Mouse (Mus musculus): Measurements from ENCODE around the gene Clca4a.
"Not testable (repeated sequence)": the region's sequence is repeated elsewhere in the genome, so short reads cannot be mapped to it uniquely, and the experiment has no call there.

The Clca4a gene

GRCm38 (mm10) chr3:144974945-144975344 is at the start of gene Clca4a:
Gene Clca4a (minus strand): TSS chr3:144975045.
- no peak for DNase-seq (ENCODE audit: low read depth, low spot score)

DNA sequence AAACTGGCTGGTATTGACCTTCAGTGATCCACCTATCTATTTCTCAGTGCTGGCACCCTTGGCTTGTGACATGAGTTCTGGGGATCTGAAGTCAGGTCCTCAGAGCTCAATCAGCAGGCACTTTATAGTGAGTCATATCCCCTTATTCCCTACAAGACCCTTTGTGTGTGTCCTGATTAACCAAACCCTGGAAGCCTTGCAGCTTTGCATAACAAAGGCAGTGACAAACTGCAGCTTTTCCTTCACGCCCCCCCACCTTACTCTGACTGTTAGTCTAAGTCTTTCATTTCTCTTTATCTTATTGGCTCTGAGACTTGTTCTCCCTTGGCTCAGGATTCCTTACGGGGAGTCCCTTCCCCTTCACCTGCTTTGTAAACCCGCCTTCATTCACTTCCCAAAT is 43.0 kb upstream of the Clca4a start:
- DNase-seq (ENCODE audit: low read depth, low spot score) = no peak

DNA sequence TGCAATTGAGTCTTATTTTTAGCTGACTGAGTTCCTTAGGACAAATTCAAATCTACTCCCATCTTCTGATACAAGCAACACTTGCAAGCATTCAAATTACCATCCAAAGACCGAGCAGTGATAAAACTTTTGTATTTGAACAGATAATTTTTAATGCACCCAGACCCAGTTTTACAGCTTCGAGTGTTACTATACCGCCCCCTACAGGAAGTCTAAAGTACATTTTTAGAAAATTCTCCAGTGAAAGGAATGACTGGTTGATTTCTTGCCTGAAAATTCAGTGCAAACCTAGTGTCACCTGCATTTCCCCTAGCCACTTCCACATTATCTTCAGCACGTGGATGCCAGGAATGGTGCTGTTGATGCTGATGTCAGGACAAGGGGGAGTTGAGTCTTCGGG is 29.6 kb upstream of the Clca4a start:
- DNase-seq (ENCODE audit: low read depth, low spot score) = no peak

DNA sequence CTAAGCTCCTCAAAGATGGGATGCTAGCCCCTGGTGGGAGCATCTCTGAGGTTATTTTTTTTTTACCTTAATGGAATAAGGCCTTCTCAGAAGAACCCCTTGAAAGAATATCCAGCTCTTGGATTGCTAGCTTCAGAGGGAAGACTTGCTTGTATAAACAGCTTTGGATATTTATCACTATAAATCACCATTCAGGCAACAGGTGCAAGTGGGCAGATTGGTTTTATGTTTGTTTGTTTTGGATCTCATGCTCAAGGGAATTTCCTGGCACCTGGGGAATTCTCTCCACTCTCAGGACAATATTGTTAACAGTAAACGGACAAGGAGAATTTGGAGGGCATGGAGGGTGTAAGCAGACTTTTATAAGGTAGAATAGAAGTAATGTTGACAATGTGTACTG is 26.1 kb upstream of the Clca4a start:
- no peak for DNase-seq (ENCODE audit: low read depth, low spot score)

DNA sequence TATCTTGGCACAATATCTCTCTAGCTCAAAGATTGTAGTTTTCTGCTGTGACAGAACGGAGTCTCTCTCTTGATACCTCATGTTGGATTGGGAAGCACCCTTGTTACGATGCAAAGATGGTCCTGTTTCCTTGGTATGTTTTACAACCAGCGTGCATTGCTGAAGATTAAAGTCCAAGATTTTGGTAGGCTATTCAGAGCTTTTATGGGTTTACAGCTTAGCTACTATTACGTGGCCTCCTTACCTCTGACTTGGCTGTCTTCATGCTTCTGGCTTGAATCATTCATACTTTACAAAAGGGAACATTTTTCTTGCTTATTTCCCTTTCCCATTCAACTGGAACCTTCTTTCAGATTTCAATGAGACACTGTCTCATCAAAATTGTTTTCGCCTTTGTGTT is 18.2 kb upstream of the Clca4a start:
- DNase-seq (ENCODE audit: low read depth, low spot score) = no peak

DNA sequence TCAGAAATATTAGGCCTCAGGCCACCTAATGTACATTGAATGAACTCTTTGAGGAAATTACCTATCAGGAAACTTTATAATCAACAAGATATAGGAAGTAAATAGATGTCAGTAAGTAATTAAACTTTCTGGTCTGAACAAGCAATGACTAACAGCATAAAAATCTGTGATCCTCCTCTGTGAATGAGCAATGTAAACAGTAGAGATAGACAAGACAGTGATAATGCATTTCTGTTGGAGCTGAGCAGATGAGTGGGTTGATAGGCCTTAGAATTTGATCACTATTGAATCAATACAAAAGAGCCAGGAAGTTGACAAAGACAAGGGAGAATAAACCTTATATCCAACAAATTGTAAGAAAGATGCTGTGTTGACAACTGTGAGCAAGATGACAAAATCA is 17.8 kb upstream of the Clca4a start:
- DNase-seq (ENCODE audit: low read depth, low spot score) = no peak

DNA sequence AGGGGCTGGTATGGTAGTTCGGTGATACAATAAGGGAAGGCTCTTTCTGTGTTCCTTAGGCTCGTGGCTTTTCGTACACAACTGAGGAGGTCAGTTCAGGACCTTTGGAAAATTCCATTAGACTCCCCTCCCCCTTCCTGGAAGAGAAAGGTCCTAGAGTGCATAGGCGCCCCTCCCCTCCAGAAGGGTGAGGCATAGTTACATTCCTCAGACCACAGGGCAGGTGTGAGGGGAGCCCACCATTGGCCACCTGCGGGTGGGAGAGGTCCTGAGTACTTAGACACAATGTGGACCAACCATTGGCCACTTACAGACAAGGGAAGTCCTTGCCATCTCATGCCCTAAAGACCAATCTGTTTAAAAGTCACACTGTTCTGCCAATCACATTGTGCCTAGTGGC is 11.0 kb upstream of the Clca4a start:
- no peak for DNase-seq (ENCODE audit: low read depth, low spot score)

- DNase-seq (ENCODE audit: low read depth, low spot score) = no peak
Observed at GRCm38 (mm10) chr3:144980551-144980950, 5.7 kb upstream of the Clca4a start.

GRCm38 (mm10) chr3:144977631-144978030 is 2.8 kb upstream of the Clca4a start:
- DNase-seq (ENCODE audit: low read depth, low spot score) = no peak

DNA sequence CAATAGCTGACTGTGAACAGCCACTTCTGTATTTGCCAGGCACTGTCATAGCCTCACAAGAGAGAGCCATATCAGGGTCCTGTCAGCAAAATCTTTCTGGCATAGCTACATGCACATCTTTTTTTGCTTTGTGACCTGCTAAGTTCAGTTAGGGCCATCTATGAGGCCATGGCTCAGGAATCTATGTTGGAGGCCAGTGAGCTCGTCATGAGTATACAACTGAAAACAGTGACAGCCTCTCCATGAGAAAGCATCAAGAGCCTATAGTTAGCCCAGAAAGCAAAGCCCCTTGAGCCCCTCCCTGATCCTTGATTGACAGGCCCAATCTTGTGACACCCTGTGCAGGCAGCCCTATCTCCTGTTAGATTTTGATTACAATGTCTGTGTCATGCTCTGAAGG is 1.2 kb upstream of the Clca4a start:
- DNase-seq (ENCODE audit: low read depth, low spot score) = no peak

DNA sequence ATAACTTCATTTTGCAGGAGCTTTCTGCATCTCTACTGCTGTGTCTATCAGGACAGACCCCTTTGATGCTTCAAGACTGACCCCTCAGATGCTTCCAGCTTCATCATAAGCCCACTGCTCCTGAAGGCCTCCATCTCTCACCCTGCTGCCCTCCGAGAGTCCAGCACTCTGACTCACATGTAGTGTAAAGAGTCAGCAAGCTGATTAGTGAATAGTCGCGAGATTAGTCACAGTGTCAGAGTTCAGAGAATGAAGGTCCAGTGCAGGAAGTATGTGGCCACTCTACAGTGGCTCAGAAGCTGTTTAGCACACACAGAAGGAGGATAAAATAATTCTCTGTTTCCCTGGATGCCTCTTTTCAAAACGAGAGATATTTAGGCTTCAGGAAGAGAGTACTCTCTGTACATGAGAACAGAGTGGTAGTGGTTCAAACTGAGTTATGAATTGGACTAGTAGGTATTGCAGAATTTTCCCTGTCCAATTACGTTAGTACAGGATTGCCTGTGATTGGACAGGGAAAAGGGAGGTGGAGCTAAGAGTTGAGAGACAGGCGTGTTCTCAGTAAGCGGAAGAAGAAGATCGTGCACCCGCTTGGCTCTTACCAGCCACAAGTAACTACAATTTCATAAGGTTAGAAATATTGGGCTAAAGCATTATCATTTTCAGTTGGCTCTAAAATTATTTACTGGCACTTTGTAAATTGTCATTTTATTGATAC is 3.1 kb downstream of the Clca4a start:
- DNase-seq (ENCODE audit: low read depth, low spot score) = no peak

DNA sequence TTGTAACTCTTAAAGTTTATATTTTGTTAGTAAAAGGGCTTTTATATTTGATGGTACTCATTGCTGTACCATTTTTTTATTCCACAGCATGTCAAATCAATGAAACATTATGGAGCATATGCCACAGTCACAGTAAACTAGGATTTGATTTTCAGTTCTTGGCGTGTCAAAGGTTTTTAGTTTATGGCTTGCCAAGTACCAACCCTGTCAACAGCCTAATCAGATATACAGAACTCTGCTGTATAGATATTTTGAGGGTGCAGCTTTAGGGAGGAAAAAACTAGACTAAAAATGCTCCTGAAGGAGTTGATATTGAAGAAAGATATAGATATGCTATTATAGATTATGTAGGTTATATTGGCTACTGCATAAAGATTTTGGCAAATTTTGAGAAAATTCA is 5.1 kb downstream of the Clca4a start:
- DNase-seq (ENCODE audit: low read depth, low spot score) = no peak

- no peak for DNase-seq (ENCODE audit: low read depth, low spot score)
Observed at GRCm38 (mm10) chr3:144966074-144966473, 8.8 kb downstream of the Clca4a start.

DNA sequence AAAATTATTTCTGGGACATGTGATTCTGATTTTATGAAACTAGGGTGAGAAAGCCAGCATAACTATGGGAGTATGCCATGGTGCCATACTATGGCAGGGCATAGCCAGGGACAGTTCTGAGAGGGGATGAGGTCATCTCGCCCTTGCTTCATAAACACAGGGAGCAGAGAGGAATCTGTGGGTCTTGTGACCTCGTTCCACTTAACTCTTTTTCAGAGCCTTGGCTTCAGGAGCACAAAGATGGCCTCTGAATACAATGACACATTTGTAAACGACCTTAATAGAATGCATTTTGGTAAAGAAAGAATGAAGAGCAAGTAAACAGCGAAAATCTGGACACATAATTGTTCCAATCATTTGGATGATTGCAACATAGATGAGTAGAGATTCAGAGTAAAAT is 24.0 kb downstream of the Clca4a start:
- no peak for DNase-seq (ENCODE audit: low read depth, low spot score)

DNA sequence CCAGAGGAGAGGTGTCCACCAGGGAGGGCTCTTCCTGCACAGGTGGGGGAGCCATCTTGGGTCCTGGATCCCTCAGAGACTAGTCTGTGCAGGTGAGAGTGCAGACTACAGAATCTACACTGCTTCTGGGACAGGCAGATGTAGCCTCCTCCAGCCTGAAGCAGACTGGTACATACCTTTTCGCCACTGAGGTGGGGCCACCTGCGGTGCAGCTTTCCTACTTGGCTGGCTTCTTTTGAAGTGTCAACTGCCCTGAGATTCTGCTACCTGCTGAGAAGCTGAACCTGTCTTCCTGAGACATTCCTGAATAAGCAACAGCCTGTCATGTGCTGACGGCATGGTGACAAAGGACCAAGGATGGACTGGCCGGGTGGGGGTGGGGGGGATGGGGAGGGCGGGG is 27.5 kb downstream of the Clca4a start:
- not testable (repeated sequence) for DNase-seq (ENCODE audit: low read depth, low spot score)

GRCm38 (mm10) chr3:144933625-144934024 is 41.2 kb downstream of the Clca4a start:
- DNase-seq (ENCODE audit: low read depth, low spot score) = not testable (repeated sequence)

- no peak for DNase-seq (ENCODE audit: low read depth, low spot score)
Observed at GRCm38 (mm10) chr3:144933011-144933491, 41.8 kb downstream of the Clca4a start.

GRCm38 (mm10) chr3:144932335-144932734 is 42.5 kb downstream of the Clca4a start, which contains the start of gene Clca4b:
Gene Clca4b (minus strand): TSS chr3:144932529.
- DNase-seq (ENCODE audit: low read depth, low spot score) = no peak

DNA sequence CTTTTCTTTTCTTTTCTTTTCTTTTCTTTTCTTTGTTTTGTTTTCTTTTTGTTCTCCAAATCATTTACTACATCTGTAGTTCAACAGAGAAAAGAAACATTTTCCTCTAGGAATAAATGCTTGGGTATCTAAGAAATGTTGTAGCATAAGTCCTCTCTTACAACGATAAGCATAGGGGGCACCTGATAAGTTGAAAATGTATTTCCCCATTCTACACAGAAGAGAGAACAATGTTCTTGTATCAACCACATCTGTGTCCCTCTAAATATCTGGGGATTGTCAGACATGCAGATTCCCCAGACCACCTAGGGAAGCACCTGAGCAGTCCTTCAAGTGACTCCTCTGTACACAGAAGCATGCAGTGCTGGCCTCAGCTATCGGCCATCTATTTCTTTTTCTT is 60.8 kb downstream of the Clca4a start:
- no peak for DNase-seq (ENCODE audit: low read depth, low spot score)
